Mouse (Mus musculus) liver, adult 2 months (tissue): ENCODE measurements around the gene Myo3a. TPM values are rescaled to one million over a fixed set of nuclear protein-coding genes. Genes with fewer than 3 reads are reported as not detected.

ENCODE experiments used
- DNase-seq: peaks from one replicate; pipeline ENCODE4 v3.0.0-alpha.2; 2011; ENCODE audit warnings: low read depth, low spot score; ENCODE audit errors: extremely low read depth
- H3K27ac ChIP-seq: fragments of 200-500 bp; replicated peaks from 2 replicates; pipeline ENCODE4 v1.5.1; 2012; ENCODE audit warnings: low read depth, mild to moderate bottlenecking, control low read depth, inconsistent platforms, low read length; ENCODE audit not compliant: insufficient read depth
- H3K27me3 ChIP-seq: fragments of 200-500 bp; 2 replicates; pipeline ENCODE4 v1.6.1; 2012; ENCODE audit warnings: mild to moderate bottlenecking, moderate library complexity, low read length, inconsistent platforms; ENCODE audit not compliant: control insufficient read depth, insufficient read depth
- H3K36me3 ChIP-seq: fragments of 200-500 bp; 2 replicates; pipeline ENCODE4 v1.6.1; 2012; ENCODE audit warnings: low read length, inconsistent platforms; ENCODE audit not compliant: control insufficient read depth, insufficient read depth
- H3K4me1 ChIP-seq: fragments of 200-500 bp; 2 replicates; pipeline ENCODE4 v1.6.1; 2011; ENCODE audit warnings: low read length; ENCODE audit not compliant: control insufficient read depth, insufficient read depth
- H3K4me3 ChIP-seq: fragments of 200-500 bp; 2 replicates; pipeline ENCODE4 v1.5.1; 2011; ENCODE audit warnings: low read depth, mild to moderate bottlenecking, control low read depth, low read length, moderate library complexity; ENCODE audit not compliant: insufficient read depth
- H3K79me2 ChIP-seq: fragments of 200-500 bp; 2 replicates; pipeline ENCODE4 v1.6.1; 2012; ENCODE audit warnings: inconsistent platforms, mild to moderate bottlenecking, low read length, moderate library complexity; ENCODE audit not compliant: control insufficient read depth, insufficient read depth
- H3K9ac ChIP-seq: fragments of 200-500 bp; 2 replicates; pipeline ENCODE4 v1.6.1; 2012; ENCODE audit warnings: low read depth, mild to moderate bottlenecking, control low read depth, inconsistent platforms, low read length
- CTCF ChIP-seq: fragments of 200-500 bp; IDR thresholded peaks from 2 replicates; pipeline ENCODE4 v1.5.1; 2011; ENCODE audit warnings: low read depth, low read length, control low read depth
- POLR2A ChIP-seq: fragments of 200-500 bp; IDR thresholded peaks from 2 replicates; pipeline ENCODE4 v1.6.1; 2011; ENCODE audit warnings: low read length, control low read depth; ENCODE audit not compliant: insufficient read depth; ENCODE audit errors: extremely low read depth
- WGBS: fragments of 180-500 bp; shearing (Covaris S2); methylation state at CpG from one replicate; pipeline ENCODE4 v1.1.7; 2018; 5-methylcytosine and 5-hydroxymethylcytosine counted together
- polyA plus RNA-seq: library from polyadenylated mRNA; depleted of rRNA; stranded (reverse); fragments of >200 nt; gene quantifications from 2 replicates; pipeline ENCODE4 v1.2.3, GENCODE M21; 2012
- total RNA-seq: library from RNA; depleted of rRNA; stranded (reverse); fragments of >200 nt; gene quantifications from 2 replicates; pipeline ENCODE4 v1.2.3, GENCODE M21; 2014

Gene Myo3a
- total and polyA plus RNA-seq, 2 experiments: not detected

DNA sequence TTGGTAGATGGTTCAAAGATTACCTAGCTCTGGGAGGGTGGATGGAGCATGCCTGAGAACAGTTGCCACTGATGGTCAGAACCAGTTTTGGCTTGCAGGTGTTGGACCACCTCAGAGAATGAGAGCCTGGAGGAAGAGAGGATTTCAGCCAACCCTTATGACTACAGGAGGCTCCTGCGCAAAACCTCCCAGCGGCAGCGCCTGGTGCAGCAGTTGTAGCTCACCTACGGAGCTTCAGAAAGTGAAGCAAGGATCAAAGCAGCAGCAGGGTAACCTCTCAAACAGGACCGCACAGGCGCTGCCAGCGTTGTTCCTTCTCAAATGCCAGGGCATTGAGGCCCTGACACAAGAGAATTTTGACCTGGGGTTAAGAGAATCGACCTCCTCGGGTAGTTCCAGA is 390.6 kb downstream of the Myo3a start:
- Histone ChIP-seq H3K4me3 (no peak overlapping the region), H3K36me3 (no peaks in the 10 kb centered on the region), H3K79me2 (no peaks in the 10 kb centered on the region), H3K27me3 (peaks cover 16% of the 10 kb centered on the region), H3K27ac (no peak overlapping the region), H3K9ac (no peak overlapping the region), H3K4me1 (peaks cover 4% of the 10 kb centered on the region; the same call in 1 of the 2 replicates)
- DNase-seq: no peak
- no peak for TF ChIP-seq CTCF
- TF ChIP-seq POLR2A: no peak
- WGBS: 4% methylated on average over 9 of the region's 9 CpGs

- TF ChIP-seq POLR2A (no peak), CTCF (no peak)
- 6% methylated on average over 12 of the region's 12 CpGs for WGBS
- H3K79me2 ChIP-seq: no peaks in the 10 kb centered on the region
- H3K27ac ChIP-seq: no peak overlapping the region
- H3K36me3 ChIP-seq: no peaks in the 10 kb centered on the region
- DNase-seq: no peak
- H3K27me3 ChIP-seq: peaks cover 27% of the 10 kb centered on the region
- H3K4me3 ChIP-seq: no peak overlapping the region
- H3K4me1 ChIP-seq: peaks cover 4% of the 10 kb centered on the region; the same call in 1 of the 2 replicates
- no peak overlapping the region for H3K9ac ChIP-seq
Measured at GRCm38 (mm10) chr2:22619416-22619815, 392.1 kb downstream of the Myo3a start.

- no peak for DNase-seq
- no peak overlapping the region for H3K27ac ChIP-seq
- H3K27me3 ChIP-seq: peaks cover 27% of the 10 kb centered on the region
- no peaks in the 10 kb centered on the region for H3K79me2 ChIP-seq
- no peak overlapping the region for H3K4me3 ChIP-seq
- H3K9ac ChIP-seq: no peak overlapping the region
- peaks cover 4% of the 10 kb centered on the region; the same call in 1 of the 2 replicates for H3K4me1 ChIP-seq
- H3K36me3 ChIP-seq: no peaks in the 10 kb centered on the region
- WGBS: 4% methylated on average over 6 of the region's 6 CpGs
- TF ChIP-seq CTCF (no peak), POLR2A (no peak)
Measured at GRCm38 (mm10) chr2:22620030-22620429, 392.7 kb downstream of the Myo3a start.

- no peaks in the 10 kb centered on the region for H3K36me3 ChIP-seq
- H3K27me3 ChIP-seq: peaks cover 32% of the 10 kb centered on the region
- no peak overlapping the region for H3K4me3 ChIP-seq
- TF ChIP-seq CTCF (no peak), POLR2A (no peak)
- no peak overlapping the region for H3K9ac ChIP-seq
- no peaks in the 10 kb centered on the region for H3K79me2 ChIP-seq
- H3K4me1 ChIP-seq: peaks cover 4% of the 10 kb centered on the region; the same call in 1 of the 2 replicates
- WGBS: 14% methylated on average over 7 of the region's 7 CpGs
- no peak overlapping the region for H3K27ac ChIP-seq
- no peak for DNase-seq
Measured at GRCm38 (mm10) chr2:22620534-22620933, 393.2 kb downstream of the Myo3a start.

DNA sequence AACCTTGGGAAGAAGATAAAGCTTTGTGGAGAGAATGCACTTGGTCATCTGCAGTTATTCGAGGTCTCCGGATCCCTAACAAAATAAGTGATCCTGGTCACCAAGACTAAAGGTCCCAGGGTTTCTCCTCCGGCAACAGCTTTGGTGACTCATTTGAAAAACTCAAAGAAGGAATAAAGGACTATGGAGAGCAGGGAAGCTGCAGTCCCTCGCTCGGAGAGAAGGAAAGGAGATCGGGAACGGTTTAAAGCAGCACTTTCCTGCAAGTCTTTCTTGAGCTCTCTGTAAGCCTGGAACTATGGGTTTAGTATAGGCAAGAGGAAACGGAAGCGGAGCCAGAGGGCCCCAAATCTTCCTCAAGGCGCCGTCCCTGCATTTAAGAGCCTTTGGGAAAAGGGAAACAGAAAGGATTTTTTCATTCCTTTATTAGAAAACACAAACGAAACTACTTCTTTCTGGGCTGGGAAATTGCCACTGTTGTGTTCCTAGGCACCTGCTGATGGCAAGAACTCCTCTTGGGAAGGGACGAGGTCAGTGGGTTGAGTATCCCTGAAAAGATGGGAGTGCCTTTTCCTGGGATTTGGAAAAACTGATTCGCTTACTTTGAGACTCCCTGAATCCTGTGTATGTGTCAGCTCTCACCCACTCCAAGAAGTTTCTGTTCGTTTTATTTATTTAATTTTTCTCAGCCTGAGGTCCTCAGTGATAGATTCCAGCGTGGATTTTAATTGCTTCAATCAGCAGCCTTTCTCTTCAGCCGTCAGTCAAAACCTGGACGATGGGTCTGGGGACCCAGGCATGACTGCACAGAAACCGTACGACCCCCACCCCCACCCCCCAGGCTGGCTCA is 393.9 kb downstream of the Myo3a start:
- TF ChIP-seq CTCF (no peak), POLR2A (no peak)
- Histone ChIP-seq H3K27me3 (peaks cover 33% of the 10 kb centered on the region), H3K4me3 (no peak overlapping the region), H3K27ac (no peak overlapping the region), H3K9ac (no peak overlapping the region), H3K36me3 (no peaks in the 10 kb centered on the region), H3K4me1 (peaks cover 4% of the 10 kb centered on the region; the same call in 1 of the 2 replicates), H3K79me2 (no peaks in the 10 kb centered on the region)
- 7% methylated on average over 20 of the region's 20 CpGs for WGBS
- no peak for DNase-seq
